Mouse (Mus musculus) liver, embryonic 11.5 days (tissue): ENCODE data around the gene Tbccd1. TPM values are rescaled to one million over a fixed set of nuclear protein-coding genes. Genes with fewer than 3 reads are reported as not detected.

Source experiments
- polyA plus RNA-seq: library from polyadenylated mRNA; unstranded; fragments of >200 nt; fragmentation: Nextera tagmentation; extraction: Ambion mirVana; gene quantifications from 2 replicates; pipeline ENCODE4 v1.2.1, GENCODE M21; 2014

The Tbccd1 gene
- polyA plus RNA-seq, 1 experiment from 2014 or later, result 44.8 TPM

Other genes with a start within 250 kb of the Tbccd1 start
- 0.86 and 1.2 TPM in 2 replicates for gene Dgkg, start 200.4 kb downstream of the Tbccd1 start, polyA plus RNA-seq
- gene Crygs, start 46.1 kb downstream of the Tbccd1 start, polyA plus RNA-seq, result not detected in 2 replicates
- gene Dnajb11, start 176 bp upstream of the Tbccd1 start, polyA plus RNA-seq, result 125 and 131 TPM in 2 replicates
- gene Ahsg, start 33.6 kb upstream of the Tbccd1 start, polyA plus RNA-seq, result 79.0 and 82.8 TPM in 2 replicates
- gene Fetub, start 60.7 kb upstream of the Tbccd1 start, polyA plus RNA-seq, result 0.22 and 0.69 TPM in 2 replicates
- 0.22 TPM in 1 of 2 replicates, not detected in the other for gene Hrg, start 93.4 kb upstream of the Tbccd1 start, polyA plus RNA-seq
- 0.27 and 0.34 TPM in 2 replicates for gene Kng2, start 171.8 kb upstream of the Tbccd1 start, polyA plus RNA-seq
- 87.0 and 97.8 TPM in 2 replicates for gene Kng1, start 200.2 kb upstream of the Tbccd1 start, polyA plus RNA-seq
- gene Eif4a2, start 249.8 kb upstream of the Tbccd1 start, polyA plus RNA-seq, result 189 and 200 TPM in 2 replicates